Mouse (Mus musculus): ENCODE measurements around the gene Chsy1.

Gene Chsy1

DNA sequence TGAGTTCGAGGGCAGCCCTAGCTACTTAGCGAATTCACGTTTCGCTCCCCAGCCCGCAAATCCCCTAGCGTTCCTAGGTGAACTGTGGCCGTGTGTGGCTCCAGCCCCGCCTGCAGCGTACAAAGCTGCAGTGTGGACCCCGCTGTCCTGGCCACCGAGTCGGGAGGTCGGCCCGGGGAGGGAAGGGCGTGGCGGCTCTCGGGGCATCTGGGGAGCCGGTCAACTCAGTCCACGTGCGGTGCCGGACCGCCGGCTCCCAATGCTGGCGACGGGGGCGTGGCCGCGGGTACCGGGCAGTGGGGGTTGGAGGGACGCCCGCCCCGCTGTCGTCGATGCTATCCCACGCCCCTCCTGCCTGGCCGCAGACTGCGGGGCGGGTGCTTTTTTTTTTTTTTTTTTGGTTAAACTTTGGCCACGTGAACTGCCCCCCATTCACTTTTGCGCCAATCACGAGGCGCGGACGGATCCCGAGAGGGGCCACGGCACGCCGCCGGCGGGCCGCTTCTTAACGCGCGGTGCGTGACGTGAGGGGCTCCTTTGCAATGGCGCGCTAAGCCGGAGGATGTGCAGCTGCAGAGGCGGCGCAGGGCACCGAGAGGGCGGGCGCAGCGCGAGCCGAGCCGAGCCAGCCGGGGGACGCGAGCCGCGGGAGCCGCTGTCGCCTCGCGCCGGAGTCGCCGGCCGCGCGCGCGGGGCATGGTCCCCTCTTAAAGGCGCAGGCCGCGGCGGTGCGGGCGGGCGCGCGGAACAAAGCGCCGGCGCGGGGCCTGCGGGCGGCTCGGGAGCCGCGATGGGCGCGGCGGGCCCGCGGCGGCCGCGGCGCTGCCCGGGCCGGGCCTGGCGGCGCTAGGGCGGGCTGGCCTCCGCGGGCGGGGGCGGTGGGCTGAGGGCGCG, at the start of gene Chsy1:
Gene Chsy1, plus strand, starts transcription at position 555 of the 894 bp plus-strand sequence.
- DNase-seq (ENCODE audit: low read depth, low spot score): peak; percentile 90

DNA sequence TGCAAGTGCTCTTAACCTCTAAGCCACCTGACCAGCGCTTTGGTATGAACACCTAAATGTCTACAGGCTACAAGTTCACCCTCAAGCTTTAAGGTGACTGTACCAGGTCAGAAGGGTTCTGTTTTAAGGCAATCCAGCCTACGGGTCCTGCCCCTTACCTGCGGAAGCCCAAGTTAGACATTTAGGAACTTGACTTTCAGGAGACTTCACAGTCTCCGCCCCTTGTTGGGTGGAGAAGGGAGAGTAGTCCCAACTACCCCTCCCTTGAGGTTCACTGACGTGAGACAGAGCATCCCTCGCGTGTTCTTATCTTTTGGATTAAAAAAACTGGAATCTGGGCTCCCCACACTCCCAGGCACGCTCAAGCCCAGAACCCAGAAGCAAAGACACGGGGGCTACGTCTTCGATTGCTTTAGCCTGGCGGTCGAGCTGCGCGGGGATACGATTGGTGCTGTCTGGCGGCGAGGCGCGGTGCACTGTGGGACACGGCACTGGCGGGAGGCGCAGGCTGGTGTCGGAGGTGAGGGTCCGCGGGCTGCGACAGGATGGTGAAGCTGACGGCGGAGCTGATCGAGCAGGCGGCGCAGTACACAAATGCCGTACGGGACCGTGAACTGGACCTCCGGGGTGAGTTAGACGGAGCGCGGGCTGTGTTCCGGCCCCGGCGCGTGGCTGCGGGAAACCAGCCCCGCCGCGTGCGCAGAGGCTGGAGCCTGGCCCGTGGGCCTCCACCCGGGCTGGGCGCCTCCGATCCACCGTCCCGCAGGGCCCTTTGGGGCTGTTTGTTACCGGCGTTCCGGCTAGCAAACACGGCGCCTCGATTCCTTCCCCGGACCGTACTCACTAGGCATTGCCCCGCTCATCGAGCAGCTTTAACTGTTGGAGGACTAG, 49.0 kb upstream of the Chsy1 start:
- DNase-seq (ENCODE audit: low read depth, low spot score): peak; percentile 85

GRCm38 (mm10) chr7:66061057-66061456, 48.3 kb upstream of the Chsy1 start:
- no peak for DNase-seq (ENCODE audit: low read depth, low spot score)

GRCm38 (mm10) chr7:66076411-66076810, 32.9 kb upstream of the Chsy1 start:
- DNase-seq (ENCODE audit: low read depth, low spot score): no peak

DNA sequence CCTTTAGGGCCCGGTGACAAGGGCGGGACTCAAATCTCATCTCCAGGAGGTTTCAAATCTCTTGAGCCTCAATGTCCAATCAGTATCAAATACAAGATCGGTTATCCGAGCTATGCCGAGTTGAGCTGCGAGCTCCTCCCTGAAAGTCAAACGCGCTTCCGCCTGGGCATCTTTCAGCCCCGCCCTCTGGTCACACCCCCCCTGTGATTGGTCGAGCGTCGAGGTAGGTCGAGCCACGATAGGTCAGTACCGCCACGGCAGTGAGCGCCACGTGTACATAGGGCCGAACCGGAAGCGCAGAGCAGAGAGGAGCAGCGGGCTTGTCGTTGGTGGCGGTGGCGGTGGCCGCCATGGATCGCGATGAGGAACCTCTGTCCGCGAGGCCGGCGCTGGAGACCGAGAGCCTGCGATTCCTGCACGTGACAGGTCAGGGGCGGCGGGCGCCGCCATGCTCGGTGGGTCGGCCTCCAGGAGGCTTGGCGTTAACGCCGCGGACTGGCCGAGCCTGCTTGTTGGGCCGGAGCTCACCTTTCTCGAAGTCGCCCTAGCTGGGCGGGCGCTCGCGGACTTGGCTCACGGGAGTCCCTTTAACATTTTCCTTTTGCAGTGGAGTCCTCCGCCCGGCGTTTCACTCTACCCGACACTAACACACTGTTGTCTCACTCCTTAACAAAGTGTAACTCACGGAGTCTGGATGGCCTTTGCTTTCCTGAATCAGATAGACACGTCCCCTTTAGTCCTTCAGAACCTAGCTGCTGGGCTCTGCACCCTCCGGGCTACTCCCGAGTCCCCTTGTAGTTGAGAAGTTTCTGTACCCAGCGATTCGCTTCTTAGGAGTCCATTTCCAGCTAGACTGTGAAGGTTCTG, 29.7 kb upstream of the Chsy1 start, which contains the start of gene Selenos:
Gene Selenos, plus strand, starts transcription at position 286 of the 867 bp plus-strand sequence.
- DNase-seq (ENCODE audit: low read depth, low spot score): peak; percentile 99

- DNase-seq (ENCODE audit: low read depth, low spot score): no peak
Measured at GRCm38 (mm10) chr7:66080231-66080613, 29.1 kb upstream of the Chsy1 start.

- DNase-seq (ENCODE audit: low read depth, low spot score): no peak
Measured at GRCm38 (mm10) chr7:66083757-66084156, 25.6 kb upstream of the Chsy1 start.

- no peak for DNase-seq (ENCODE audit: low read depth, low spot score)
Measured at GRCm38 (mm10) chr7:66084546-66084945, 24.8 kb upstream of the Chsy1 start.

DNA sequence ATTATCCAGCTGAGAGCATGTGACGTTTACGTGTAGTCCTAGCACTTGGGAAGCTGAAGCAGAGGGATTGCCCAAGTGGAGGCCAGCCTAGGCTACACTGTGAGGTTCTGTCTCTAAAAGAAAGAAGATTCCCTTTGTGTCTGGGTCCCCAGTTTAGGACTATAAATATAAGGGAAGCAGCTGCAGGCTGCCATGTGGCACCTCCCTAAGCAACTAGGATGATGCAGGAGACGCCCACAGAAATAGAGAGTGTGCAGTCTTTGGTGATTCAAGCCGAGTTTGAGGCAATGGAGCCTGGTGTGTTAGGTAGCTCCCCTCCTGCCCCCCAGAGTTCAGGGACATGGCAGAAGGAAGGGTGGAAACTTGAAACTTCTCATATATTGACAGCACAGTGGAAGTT, 21.7 kb upstream of the Chsy1 start:
- no peak for DNase-seq (ENCODE audit: low read depth, low spot score)

- DNase-seq (ENCODE audit: low read depth, low spot score): no peak
Measured at GRCm38 (mm10) chr7:66088077-66088476, 21.2 kb upstream of the Chsy1 start.

DNA sequence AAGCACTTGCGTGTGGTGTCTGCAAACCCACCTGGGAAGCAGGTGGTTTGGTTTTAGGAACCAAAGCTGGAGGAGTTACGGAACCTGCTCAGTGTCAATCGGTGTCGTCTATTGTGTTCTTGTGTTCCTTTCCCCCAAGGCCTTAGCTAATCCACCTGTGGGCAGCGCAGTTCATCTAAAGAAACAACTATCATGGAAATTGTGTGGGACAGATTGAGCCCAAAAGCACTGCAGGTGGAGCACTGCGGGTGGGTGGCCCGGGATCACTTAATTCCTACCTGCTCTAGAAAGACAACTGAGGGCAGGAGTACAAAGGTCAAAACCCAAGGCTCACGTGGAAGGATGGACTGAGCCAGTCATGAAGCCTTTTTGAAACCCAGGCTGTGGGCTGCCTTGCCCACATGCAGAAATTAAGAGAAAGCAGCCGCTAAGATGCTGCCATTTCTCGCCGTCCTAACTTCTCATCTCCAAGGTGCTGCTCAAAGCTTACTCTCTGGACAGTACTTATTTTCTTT, 18.6 kb upstream of the Chsy1 start:
- DNase-seq (ENCODE audit: low read depth, low spot score): no peak

- DNase-seq (ENCODE audit: low read depth, low spot score): no peak
Measured at GRCm38 (mm10) chr7:66091553-66091952, 17.8 kb upstream of the Chsy1 start.

DNA sequence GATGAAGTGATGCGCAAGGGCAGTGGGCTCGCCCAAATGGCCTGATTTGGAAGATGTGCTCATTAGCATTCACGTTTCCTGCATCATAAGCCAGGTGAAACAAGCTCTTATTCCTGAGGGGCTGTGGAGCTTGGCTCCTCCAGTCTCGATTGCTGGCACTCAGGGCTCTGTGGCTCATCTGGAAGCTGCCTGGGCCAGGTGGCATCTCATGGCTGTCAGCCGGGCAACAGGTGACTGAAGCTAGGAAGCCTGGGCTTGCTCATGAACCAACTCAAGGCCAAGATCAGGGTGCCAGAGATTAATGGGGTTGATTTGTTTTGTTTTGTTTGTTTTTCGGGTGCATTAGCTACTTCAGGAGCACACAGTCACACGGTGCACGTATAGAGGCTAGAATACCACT, 16.7 kb upstream of the Chsy1 start:
- DNase-seq (ENCODE audit: low read depth, low spot score): no peak

GRCm38 (mm10) chr7:66094141-66094540, 15.2 kb upstream of the Chsy1 start:
- no peak for DNase-seq (ENCODE audit: low read depth, low spot score)

- no peak for DNase-seq (ENCODE audit: low read depth, low spot score)
Measured at GRCm38 (mm10) chr7:66098803-66099202, 10.5 kb upstream of the Chsy1 start.

DNA sequence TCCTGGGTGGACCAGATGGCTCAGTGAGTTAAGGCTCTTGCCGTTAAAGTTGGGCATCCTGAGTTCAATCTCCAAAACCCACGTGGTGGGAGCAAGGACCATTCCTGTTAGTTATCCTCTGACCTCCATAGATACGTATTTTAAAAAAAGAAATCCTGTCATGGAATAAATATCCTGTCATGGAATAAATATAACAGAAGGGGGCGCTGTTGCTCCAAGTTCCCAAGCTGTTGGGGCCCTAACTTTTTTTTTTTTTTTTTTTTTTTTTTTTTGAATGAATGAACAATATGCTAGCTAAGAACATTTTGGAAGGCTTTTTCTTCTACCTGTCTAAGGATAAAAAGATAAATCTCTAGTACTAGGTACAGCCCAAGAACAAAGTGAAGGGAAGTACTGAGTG, 7.4 kb upstream of the Chsy1 start:
- no peak for DNase-seq (ENCODE audit: low read depth, low spot score)

GRCm38 (mm10) chr7:66104531-66104930, 4.8 kb upstream of the Chsy1 start:
- DNase-seq (ENCODE audit: low read depth, low spot score): no peak

DNA sequence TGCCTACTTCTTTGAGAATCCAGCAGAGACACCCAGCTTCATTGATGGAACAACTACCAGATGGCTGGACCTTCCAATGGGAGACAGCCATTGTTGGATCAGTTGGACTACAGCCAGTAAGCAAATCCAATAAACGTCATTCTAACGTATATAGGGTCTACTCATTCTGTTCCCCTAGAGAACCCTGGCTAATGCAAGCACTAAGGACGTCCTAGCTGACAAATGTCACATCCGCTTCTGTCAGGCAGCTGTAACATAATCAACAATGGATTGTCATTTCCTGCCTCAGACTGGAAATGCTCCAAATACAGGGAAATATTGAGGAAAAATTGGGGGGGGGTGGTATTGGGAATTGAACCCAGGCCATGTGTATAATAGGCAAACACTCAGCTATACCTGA, 3.5 kb upstream of the Chsy1 start:
- no peak for DNase-seq (ENCODE audit: low read depth, low spot score)

DNA sequence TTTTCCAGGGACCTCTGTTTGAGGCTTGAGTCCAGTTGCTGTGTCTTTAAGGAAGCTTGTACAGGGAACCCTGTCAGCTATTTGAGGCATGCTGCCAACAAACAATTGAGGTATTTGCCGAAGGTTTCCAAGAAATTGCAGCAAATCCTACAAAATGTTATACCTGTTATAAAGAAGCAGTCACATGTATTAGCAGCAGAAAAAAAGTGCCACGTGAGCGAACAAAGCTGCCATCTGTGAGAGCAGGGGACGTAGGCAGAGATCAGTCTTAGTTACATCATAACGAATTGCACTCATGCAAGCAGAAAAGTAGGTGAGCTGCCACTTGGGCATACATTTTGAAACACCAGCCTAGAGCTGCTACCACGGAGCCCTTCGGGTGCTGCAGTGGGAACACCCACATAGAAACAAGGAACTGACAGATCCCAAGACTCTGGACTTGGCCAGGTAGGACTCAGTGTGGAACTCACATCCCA, 2.7 kb upstream of the Chsy1 start:
- no peak for DNase-seq (ENCODE audit: low read depth, low spot score)

GRCm38 (mm10) chr7:66107206-66107605, 2.1 kb upstream of the Chsy1 start:
- DNase-seq (ENCODE audit: low read depth, low spot score): no peak

DNA sequence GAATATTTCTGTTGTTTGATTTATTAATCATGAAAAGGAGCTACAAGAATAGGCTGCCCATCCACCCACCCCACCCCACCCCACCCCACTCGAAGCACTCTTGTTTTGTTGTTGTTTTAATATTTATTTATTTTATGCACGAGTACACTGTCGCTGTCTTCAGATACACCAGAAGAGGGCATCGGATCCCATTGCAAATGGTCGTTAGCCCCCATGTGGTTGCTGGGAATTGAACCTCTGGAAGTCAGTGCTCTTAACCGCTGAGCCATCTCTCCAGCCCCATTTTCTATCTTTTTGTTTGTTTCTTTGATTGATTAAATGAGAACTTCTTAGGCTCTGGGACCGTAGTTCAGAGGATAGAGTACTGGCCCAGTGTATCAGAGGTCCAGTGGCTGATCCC, 1.4 kb upstream of the Chsy1 start:
- peak; percentile 60 for DNase-seq (ENCODE audit: low read depth, low spot score)

All from ES-CJ7 (cell line).